Mouse (Mus musculus) testis, adult 2 months (tissue): ENCODE measurements around the gene Rassf5. TPM values are rescaled to one million over a fixed set of nuclear protein-coding genes. Genes with fewer than 3 reads are reported as not detected.

Experiments
- H3K27ac ChIP-seq: fragments of 200-500 bp; 2 replicates; pipeline ENCODE4 v1.5.1; 2012; ENCODE audit warnings: low read depth, low read length; ENCODE audit not compliant: control insufficient read depth, insufficient read depth
- H3K27me3 ChIP-seq: fragments of 200-500 bp; 2 replicates; pipeline ENCODE4 v1.6.1; 2012; ENCODE audit warnings: mild to moderate bottlenecking, low read length, moderate library complexity; ENCODE audit not compliant: control insufficient read depth, insufficient read depth
- H3K36me3 ChIP-seq: fragments of 200-500 bp; 2 replicates; pipeline ENCODE4 v1.6.1; 2012; ENCODE audit warnings: mild to moderate bottlenecking, low read length; ENCODE audit not compliant: control insufficient read depth, insufficient read depth
- H3K4me1 ChIP-seq: fragments of 200-500 bp; 2 replicates; pipeline ENCODE4 v1.6.1; 2012; ENCODE audit warnings: low read length; ENCODE audit not compliant: control insufficient read depth, insufficient read depth
- H3K4me3 ChIP-seq: fragments of 200-500 bp; 2 replicates; pipeline ENCODE4 v1.5.1; 2012; ENCODE audit warnings: low read depth, mild to moderate bottlenecking, low read length, moderate library complexity, mixed read lengths; ENCODE audit not compliant: control insufficient read depth
- CTCF ChIP-seq: fragments of 200-500 bp; IDR thresholded peaks from 2 replicates; pipeline ENCODE4 v1.5.1; 2012; ENCODE audit warnings: low read depth, mild to moderate bottlenecking, inconsistent platforms, low read length, moderate library complexity; ENCODE audit not compliant: control insufficient read depth, insufficient read depth, insufficient replicate concordance
- POLR2A ChIP-seq: fragments of 200-500 bp; IDR thresholded peaks from 2 replicates; pipeline ENCODE4 v1.6.1; 2012; ENCODE audit warnings: low read depth, mild to moderate bottlenecking, inconsistent platforms, low read length, moderate library complexity; ENCODE audit not compliant: control insufficient read depth
- polyA plus RNA-seq: library from polyadenylated mRNA; depleted of rRNA; stranded (reverse); fragments of >200 nt; gene quantifications from 2 replicates; pipeline ENCODE4 v1.2.3, GENCODE M21; 2012

The Rassf5 gene
- polyA plus RNA-seq, 1 experiment: 1.5 TPM

GRCm38 (mm10) chr1:131212956-131213355 is 32.1 kb downstream of the Rassf5 start:
- H3K27ac ChIP-seq: no peak overlapping the region
- no peaks in the 10 kb centered on the region; the same call in 1 of the 2 replicates for H3K4me1 ChIP-seq

GRCm38 (mm10) chr1:131211655-131212054 is 33.4 kb downstream of the Rassf5 start:
- Histone ChIP-seq H3K36me3 (no peaks in the 10 kb centered on the region), H3K4me3 (no peak overlapping the region), H3K27ac (no peak overlapping the region), H3K27me3 (no peaks in the 10 kb centered on the region), H3K4me1 (no peaks in the 10 kb centered on the region; the same call in 1 of the 2 replicates)
- TF ChIP-seq CTCF (no peak), POLR2A (no peak)

More at GRCm38 (mm10) chr1:131212956-131213355, 32.1 kb downstream of the Rassf5 start:
- Histone ChIP-seq H3K27me3 (no peaks in the 10 kb centered on the region), H3K4me3 (no peak overlapping the region), H3K36me3 (no peaks in the 10 kb centered on the region)
- no peak for TF ChIP-seq POLR2A
- TF ChIP-seq CTCF: no peak

DNA sequence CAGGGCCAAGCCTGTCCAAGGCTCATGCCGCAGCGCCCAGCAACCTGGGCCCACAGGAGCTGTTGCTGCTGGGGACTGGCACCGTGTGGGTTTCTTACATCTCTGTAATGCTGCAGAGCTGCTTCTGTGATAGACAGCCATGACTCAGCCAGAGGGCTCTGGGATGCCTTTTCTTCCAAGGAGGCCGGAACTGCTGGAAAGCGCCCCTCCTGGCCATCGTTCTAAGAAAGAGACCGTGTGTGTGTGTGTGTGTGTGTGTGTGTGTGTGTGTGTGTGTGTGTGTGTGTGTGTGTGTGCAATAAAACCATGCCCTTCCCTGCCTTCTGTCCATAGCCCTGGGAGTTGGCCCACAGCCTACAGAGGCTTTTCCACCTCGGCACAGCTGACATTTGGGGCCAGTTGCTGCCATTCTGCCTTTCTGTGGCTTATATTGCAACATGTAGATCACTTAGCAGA is 35.1 kb downstream of the Rassf5 start:
- H3K27ac ChIP-seq: no peak overlapping the region
- no peaks in the 10 kb centered on the region; the same call in 1 of the 2 replicates for H3K4me1 ChIP-seq
- H3K36me3 ChIP-seq: no peaks in the 10 kb centered on the region
- H3K4me3 ChIP-seq: no peak overlapping the region
- TF ChIP-seq CTCF: no peak
- no peak for TF ChIP-seq POLR2A
- no peaks in the 10 kb centered on the region for H3K27me3 ChIP-seq

GRCm38 (mm10) chr1:131208800-131209199 is 36.3 kb downstream of the Rassf5 start:
- H3K4me1 ChIP-seq: no peaks in the 10 kb centered on the region; the same call in 1 of the 2 replicates
- H3K4me3 ChIP-seq: no peak overlapping the region
- no peaks in the 10 kb centered on the region for H3K36me3 ChIP-seq
- no peak for TF ChIP-seq CTCF
- no peak for TF ChIP-seq POLR2A
- no peak overlapping the region for H3K27ac ChIP-seq
- no peaks in the 10 kb centered on the region for H3K27me3 ChIP-seq

- Histone ChIP-seq H3K27ac (no peak overlapping the region), H3K27me3 (no peaks in the 10 kb centered on the region), H3K4me1 (no peaks in the 10 kb centered on the region; the same call in 1 of the 2 replicates), H3K36me3 (no peaks in the 10 kb centered on the region), H3K4me3 (no peak overlapping the region)
- TF ChIP-seq CTCF: no peak
- TF ChIP-seq POLR2A: no peak
Measured at GRCm38 (mm10) chr1:131208081-131208480, 37.0 kb downstream of the Rassf5 start.

- H3K36me3 ChIP-seq: no peaks in the 10 kb centered on the region
- no peaks in the 10 kb centered on the region for H3K27me3 ChIP-seq
- no peak overlapping the region for H3K27ac ChIP-seq
- TF ChIP-seq CTCF: peak; percentile 35; the same call in 1 of the 2 replicates
- no peak for TF ChIP-seq POLR2A
- no peak overlapping the region for H3K4me3 ChIP-seq
- no peaks in the 10 kb centered on the region for H3K4me1 ChIP-seq
Measured at GRCm38 (mm10) chr1:131207531-131207930, 37.5 kb downstream of the Rassf5 start.

DNA sequence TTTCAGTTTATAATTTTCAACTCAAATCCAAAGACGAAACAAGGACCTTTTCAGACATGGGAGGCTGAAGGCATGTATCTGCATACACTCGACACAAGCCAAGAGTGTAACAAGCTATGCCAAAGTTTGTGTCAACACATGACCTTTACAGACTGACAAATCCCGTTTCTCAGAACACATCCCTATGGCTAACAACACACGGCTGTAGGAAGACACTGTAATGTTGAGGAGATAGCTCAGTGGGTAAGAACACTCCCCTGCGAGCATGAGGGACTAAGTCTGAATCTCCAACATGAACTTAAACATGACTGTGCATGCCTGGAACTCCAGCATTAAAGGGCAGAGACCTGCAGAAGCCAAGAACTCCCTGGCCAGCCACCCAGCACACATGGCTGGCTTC is 38.7 kb downstream of the Rassf5 start:
- peak overlapping the region; percentile 43 for H3K4me3 ChIP-seq
- TF ChIP-seq POLR2A (no peak), CTCF (no peak)
- no peak overlapping the region for H3K27ac ChIP-seq
- no peaks in the 10 kb centered on the region for H3K4me1 ChIP-seq
- no peaks in the 10 kb centered on the region for H3K27me3 ChIP-seq
- H3K36me3 ChIP-seq: no peaks in the 10 kb centered on the region

GRCm38 (mm10) chr1:131204461-131204860 is 40.6 kb downstream of the Rassf5 start:
- Histone ChIP-seq H3K4me1 (peaks cover 7% of the 10 kb centered on the region), H3K36me3 (no peaks in the 10 kb centered on the region), H3K27me3 (no peaks in the 10 kb centered on the region), H3K4me3 (no peak overlapping the region), H3K27ac (no peak overlapping the region)
- TF ChIP-seq POLR2A: no peak
- TF ChIP-seq CTCF: no peak

- Histone ChIP-seq H3K27me3 (no peaks in the 10 kb centered on the region), H3K36me3 (no peaks in the 10 kb centered on the region), H3K27ac (no peak overlapping the region), H3K4me3 (no peak overlapping the region), H3K4me1 (peaks cover 9% of the 10 kb centered on the region)
- TF ChIP-seq POLR2A: no peak
- no peak for TF ChIP-seq CTCF
Measured at GRCm38 (mm10) chr1:131201391-131201790, 43.7 kb downstream of the Rassf5 start.
